Mouse (Mus musculus) gastrocnemius, adult 2 months (tissue): ENCODE measurements around the gene Sult1a1. TPM values are rescaled to one million over a fixed set of nuclear protein-coding genes. Genes with fewer than 3 reads are reported as not detected.
"Not testable (repeated sequence)": the region's sequence is repeated elsewhere in the genome, so short reads cannot be mapped to it uniquely, and the experiment has no call there.

ENCODE experiments used
- DNase-seq: peaks from one replicate; pipeline ENCODE4 v3.0.0; 2022
- H3K27ac ChIP-seq: fragments of 200-600 bp; 2 replicates; pipeline ENCODE4 v1.8.1; 2022; ENCODE audit warnings: mild to moderate bottlenecking
- H3K4me3 ChIP-seq: fragments of 200-600 bp; 2 replicates; pipeline ENCODE4 v1.8.1; 2022; ENCODE audit warnings: mild to moderate bottlenecking, moderate library complexity
- CTCF ChIP-seq: fragments of 200-600 bp; IDR thresholded peaks from 2 replicates; pipeline ENCODE4 v1.8.1; 2022; ENCODE audit warnings: antibody characterized with exemption, mild to moderate bottlenecking, moderate library complexity
- intact Hi-C: fragments of 180-260 bp; cut with DNase I; formaldehyde crosslinking; loops from one replicate; pipeline ENCODE4 v1.15.1; 2025
- total RNA-seq, 2 experiments: library from RNA; stranded (reverse); gene quantifications; 2 replicates each; pipeline ENCODE4 v1.2.3; 2021

Sult1a1 gene
- total RNA-seq, 2 experiments from 2014 or later: 16.6 to 16.8 TPM

DNA sequence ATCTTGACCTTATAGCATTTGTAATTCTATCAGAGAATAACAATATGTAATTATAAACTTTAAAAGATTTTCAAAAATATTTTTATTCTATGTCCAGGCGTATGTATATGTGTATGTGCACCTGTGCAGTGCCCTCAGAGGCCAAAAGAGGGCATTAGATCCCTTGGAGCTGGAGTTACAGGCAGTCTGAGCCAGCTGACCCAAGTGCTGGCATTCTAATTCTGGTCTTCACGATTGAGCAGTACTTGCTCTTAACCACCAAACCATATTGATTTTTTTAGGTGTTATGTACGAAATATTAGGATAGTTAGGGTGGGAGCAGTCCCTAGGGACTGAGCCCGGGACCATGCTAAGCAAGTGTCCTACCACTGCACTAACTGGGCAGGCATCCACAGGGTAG is 27.7 kb downstream of the Sult1a1 start:
- Histone ChIP-seq H3K27ac (peak overlapping the region; percentile 97), H3K4me3 (peak overlapping the region; percentile 91)
- no peak for DNase-seq
- intact Hi-C loops: no loop called here
- TF ChIP-seq CTCF: peak; percentile 39; the same call in 1 of the 2 replicates

DNA sequence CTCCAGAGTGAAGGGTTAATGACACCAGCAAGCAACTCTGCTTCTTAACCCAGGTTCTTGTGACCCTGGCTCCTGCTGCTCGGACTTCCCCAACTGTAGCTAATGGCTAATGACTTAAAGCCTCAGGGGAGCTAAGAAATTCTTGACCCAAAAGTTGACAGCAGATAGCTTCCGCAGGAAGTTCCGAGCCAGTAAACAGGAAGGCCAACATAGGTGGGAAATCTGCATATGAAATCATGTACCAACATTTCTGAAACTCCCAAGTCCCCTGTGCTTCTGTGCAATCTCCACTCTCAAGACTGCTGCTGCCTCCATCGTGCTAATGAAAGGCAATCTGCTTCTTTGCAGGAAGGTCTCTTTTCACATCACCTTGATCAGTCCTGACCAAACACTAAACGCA is 30.5 kb downstream of the Sult1a1 start:
- TF ChIP-seq CTCF: no peak
- DNase-seq: no peak
- Histone ChIP-seq H3K4me3 (peak overlapping the region; percentile 32), H3K27ac (peak overlapping the region; percentile 81)
- intact Hi-C loops: no loop called here

DNA sequence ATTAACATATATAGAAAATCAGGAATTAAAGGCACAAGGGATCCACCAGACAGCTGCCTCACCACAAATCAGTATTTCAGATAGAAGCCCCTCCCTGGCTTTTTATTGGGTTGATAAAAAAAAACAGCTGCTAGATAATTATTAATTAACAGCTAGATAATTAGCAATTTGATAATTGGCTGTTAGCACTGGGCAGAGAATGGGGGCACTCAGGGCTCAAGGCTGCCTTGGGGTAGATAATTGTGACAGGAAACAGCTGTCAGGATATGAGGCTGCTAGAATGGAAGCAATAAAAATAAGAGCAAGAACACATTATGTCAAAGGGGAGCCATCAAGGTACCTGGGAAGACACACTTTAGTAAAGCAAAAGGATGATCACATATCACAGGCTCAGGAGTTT is 31.3 kb downstream of the Sult1a1 start:
- no peak for TF ChIP-seq CTCF
- no peak overlapping the region; the same call in 1 of the 2 replicates for H3K4me3 ChIP-seq
- H3K27ac ChIP-seq: peak overlapping the region; percentile 76
- DNase-seq: no peak
- intact Hi-C loops: no loop called here

DNA sequence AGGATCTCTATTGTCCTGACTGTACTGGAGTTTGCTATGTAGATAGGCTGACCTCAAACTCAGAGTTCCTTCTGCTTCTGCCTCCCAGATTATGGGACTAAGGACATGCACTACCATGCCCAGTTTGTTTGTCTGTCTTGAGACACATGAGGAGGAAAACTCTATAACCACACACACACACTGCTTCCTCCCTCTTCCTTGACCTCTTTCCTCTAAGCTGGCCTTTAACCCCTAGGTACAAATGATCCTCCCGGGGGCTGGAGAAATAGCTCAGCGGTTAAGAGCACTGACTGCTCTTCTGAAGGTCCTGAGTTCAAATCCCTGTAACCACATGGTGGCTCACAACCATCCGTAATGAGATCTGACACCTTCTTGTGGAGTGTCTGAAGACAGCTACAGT is 31.9 kb downstream of the Sult1a1 start:
- H3K4me3 ChIP-seq: no peak overlapping the region
- no peak for TF ChIP-seq CTCF
- intact Hi-C loops: no loop called here
- peak overlapping the region; percentile 76 for H3K27ac ChIP-seq
- no peak for DNase-seq

DNA sequence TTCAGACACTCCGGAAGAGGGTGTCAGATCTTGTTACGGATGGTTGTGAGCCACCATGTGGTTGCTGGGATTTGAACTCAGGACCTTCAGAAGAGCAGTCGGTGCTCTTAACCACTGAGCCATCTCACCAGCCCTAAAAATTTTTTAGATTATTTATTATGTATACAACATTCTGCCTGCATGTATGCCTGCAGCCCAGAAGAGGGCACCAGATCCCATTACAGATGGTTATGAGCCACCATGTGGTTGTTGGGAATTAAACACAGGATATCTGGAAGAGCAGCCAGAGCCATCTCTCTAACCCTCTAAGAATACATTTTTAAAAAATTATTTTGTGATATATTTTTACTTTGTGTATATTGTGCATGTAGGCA is 33.0 kb downstream of the Sult1a1 start:
- peak overlapping the region; percentile 76; the same call in 1 of the 2 replicates for H3K27ac ChIP-seq
- H3K4me3 ChIP-seq, DNase-seq: not testable (repeated sequence)
- intact Hi-C loops: loop anchor here (1.0 kb wide), 1 partner anchor 50 kb away; no protein-coding TSS in a partner anchor
- peak; percentile 73 for TF ChIP-seq CTCF

DNA sequence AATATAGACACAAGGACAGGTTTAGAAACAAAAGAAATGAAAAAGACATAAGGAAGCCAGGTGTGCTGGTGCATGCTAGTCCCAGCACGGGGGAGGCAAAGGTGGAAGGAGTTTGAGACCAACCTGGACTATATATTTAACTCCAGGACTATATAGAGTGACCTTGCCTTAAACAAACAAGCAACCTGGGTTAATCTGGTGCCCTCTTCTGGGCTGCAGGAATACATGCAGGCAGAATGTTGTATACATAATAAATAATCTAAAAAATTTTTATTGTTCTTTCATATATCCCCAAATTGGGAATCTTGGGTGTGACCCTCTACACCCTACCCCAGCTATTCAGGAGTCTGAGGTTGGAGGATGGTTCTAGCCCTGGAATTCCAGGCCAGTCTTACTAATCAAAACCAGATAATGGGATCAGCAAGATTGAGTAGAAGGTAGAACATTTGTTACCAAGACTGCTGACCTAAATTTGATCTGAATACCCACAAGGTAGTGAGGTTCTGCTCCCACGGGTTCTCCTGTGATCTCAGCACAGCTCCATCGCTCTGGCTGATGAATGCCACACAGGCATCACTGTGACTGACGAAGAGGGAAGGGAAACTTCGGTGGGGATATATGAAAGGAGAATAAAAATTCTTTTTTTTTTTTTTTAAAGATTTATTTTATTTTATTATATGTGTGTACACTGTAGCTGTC is 33.5 kb downstream of the Sult1a1 start:
- peak; percentile 31; the same call in 1 of the 2 replicates for TF ChIP-seq CTCF
- no peak overlapping the region; the same call in 1 of the 2 replicates for H3K27ac ChIP-seq
- H3K4me3 ChIP-seq: no peak overlapping the region
- intact Hi-C loops: loop anchor here (1.0 kb wide), 1 partner anchor 51 kb away; no protein-coding TSS in a partner anchor
- no peak for DNase-seq

DNA sequence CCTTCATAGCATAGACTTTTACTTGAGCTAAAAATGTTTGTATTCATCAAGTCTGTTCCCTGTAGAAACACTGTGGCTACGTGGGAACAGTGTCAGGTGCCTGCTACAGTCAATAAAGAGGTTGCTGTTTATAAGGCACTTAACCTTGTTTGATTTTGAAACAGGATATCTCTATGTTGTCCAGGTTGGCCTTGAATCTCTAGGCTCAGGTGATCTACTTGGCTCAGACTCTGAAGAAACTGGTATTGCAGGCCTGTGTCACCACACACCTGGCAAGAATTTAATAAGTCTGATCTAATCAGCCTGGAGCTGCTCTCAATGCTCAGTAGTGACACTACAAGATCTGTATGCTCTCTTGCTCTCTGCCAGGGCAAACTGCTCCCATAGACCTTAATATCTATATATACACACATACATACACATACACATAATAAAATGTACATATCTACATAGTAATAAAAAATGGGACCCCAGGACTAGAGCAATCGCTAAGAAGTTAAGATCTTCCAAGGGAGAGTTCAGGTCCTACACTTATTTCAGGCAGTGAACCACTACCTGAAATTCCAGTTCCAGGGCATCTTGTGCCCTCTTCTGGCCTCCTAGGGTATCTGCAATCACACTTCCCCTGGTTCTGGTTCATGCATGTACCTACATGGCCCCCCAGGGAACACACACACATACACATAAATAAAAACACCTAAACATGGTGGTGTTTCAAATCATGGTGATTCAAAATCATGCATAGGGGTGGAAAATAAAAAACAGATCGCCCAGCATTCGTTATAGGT is 39.3 kb downstream of the Sult1a1 start:
- peak; percentile 30 for DNase-seq
- no peak overlapping the region for H3K27ac ChIP-seq
- peak; percentile 79 for TF ChIP-seq CTCF
- intact Hi-C loops: loop anchor here (1.0 to 2.0 kb wide), 2 partner anchors 50 to 58 kb away; no protein-coding TSS in a partner anchor
- H3K4me3 ChIP-seq: no peak overlapping the region

DNA sequence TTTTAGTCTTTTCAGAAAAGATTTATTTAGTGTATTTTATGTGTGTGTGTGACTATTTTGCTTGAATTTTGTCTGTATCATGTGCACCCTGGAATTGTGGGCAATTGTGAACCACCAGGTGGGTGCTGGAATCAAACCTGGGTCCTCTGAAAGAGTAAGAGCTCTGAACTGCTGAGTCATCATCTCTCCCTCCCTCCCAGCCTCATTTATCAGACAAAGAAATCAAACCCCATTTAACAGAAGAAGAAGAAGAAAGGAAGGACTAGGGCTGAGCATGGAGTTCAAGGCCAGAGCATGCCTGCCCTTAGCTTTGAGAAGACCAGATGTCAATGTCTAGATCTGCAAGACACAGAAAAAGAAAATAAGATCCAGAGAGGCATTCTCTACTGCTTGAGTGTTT is 40.9 kb downstream of the Sult1a1 start:
- no peak overlapping the region for H3K27ac ChIP-seq
- H3K4me3 ChIP-seq: no peak overlapping the region
- no peak for TF ChIP-seq CTCF
- no peak for DNase-seq
- intact Hi-C loops: no loop called here

DNA sequence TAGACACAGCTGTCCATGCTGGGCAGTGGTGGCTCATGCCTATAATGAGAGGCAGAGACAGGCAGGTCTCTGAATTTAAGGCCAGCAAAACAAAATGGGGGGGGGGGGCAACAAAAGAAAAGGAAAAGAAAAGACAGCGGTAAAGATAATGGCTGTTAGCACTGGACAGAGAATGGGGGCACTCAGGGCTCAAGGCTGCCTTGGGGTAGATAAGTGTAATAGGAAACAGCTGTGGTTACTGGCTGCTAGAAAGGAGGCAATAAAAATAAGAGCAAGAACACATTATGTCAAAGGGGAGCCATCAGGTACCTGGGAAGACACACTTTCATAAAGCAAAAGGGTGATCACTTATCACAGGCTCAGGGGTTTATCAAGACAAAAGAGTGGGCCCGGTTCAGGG is 43.8 kb downstream of the Sult1a1 start:
- Histone ChIP-seq H3K27ac (no peak overlapping the region), H3K4me3 (no peak overlapping the region)
- no peak for TF ChIP-seq CTCF
- DNase-seq: no peak
- intact Hi-C loops: no loop called here

DNA sequence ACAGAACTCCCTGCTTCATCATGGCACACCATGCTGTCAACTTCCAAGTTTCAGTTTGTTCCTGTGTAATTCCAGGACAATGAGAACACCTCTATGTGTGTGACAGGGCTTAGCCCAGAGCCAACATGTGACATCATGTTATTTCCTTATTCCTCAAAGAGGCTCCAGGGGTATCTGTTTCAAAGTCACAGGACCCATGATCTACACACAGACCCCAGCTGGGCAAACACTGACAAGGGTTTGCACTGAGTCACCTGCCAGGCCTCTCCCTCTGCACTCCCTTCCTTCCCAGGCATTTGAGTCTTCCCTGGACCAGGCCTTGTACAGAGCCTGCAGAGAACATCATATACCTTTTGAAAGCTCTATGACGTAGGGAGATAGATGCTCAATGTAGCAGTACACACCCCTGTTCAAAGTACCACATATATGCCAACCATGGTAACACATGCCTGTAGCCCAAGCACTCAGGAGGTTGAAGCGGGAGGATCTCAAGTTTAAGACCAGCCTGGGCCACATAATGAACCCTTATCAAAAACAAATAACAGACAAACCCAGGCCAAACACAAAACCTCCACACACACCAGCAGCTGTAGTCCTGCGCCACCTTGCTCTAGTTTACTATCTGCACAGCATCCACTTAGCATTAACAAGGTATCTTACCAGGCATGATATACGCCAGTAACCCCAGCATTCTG is 45.3 kb downstream of the Sult1a1 start, which contains the start of gene Nupr1:
Gene Nupr1 (minus strand): TSS at position 38 of the 695 bp plus-strand sequence.
- H3K27ac ChIP-seq: no peak within 1 kb of the TSS
- TF ChIP-seq CTCF: no peak
- DNase-seq: no peak
- H3K4me3 ChIP-seq: no peak within 1 kb of the TSS
- intact Hi-C loops: no loop called here

DNA sequence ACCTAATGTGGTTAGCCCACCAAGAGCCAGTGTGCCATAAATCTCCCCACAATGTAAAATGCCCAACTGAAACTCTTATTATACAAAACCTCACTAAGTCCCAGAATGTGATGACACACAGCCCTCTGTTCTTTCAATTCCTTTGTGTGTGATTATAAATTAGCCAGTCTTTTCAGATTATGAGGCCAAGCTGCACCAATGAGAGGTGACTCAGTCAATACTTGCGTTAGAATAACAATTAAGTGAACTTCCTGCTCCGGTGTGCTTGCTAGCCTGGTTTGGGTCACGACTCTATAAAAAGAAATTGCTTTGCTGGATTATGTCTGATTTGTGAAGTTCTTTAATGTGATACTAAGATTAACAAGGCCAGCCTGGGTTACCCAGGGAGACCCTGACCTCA is 46.3 kb downstream of the Sult1a1 start:
- no peak for DNase-seq
- TF ChIP-seq CTCF: no peak
- intact Hi-C loops: no loop called here
- Histone ChIP-seq H3K27ac (no peak overlapping the region), H3K4me3 (no peak overlapping the region)

DNA sequence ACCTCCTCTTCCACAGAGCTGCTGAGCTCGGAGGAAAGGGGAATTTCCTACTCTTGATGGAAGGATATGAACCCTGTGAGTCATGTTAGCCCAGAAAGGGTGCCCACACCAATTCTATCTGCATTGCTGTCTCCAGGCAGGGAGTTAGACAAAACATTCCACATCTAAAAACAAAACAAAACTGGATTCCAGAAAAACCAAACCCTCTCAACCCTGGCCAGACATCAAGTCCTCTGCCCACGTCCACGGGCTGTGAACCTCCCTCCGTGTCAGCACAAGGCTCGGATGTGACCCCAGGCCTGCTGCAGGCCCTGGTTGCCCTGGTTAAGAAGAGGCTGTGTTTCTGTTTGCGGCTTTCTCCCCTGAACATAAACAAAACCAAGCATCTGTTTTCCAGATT is 48.1 kb downstream of the Sult1a1 start:
- H3K27ac ChIP-seq: peak overlapping the region; percentile 75
- no peak overlapping the region for H3K4me3 ChIP-seq
- intact Hi-C loops: no loop called here
- TF ChIP-seq CTCF: no peak
- no peak for DNase-seq
